Mouse (Mus musculus): ENCODE measurements around the gene Ugt1a6b. TPM values are rescaled to one million over a fixed set of nuclear protein-coding genes. Genes with fewer than 3 reads are reported as not detected.

Gene Ugt1a6b
- total RNA-seq, 1 experiment: 0.13 TPM

DNA sequence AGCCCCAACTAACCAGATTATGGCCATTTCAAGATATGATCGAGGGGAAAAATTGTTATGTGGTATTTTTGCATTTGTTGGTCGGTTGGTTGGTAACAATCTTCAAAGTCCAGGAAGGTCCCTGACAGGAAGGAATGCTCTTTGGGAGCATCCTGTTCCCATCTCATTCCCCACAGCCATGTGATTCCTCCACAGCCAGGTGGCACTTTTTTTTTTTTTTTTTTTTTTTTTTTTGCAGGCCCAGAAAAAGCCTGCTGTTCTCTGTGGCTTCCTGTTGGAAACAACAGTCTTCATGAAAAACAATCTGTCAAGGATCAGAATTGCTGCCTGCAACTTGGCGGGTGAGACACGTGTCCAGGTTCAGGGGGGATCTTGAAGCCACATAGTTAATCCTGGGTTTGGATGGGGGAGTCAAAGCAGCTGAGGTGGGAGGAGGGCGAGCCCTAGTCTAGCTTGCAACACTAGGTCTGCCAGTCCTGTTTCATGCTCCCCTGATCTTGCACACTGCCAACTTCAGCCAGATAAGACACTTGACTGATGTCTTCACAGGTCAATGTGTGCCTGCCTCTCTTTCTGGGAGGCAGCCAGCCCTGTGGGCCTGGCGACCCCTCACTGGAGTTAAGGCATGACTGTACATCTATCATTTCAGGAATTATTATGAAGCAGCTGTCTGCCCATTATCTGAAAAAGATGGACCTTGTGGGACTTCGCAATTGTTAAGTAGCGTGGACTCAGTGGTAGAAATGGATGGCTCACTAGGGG is 156.0 kb downstream of the Ugt1a6b start:
- Histone ChIP-seq H3K36me3 (ENCODE audit: control insufficient read depth, insufficient read depth, low read length, poor library complexity, severe bottlenecking) (peaks cover 19% of the 10 kb centered on the region), H3K4me1 (ENCODE audit: control insufficient read depth in 2 of 2, insufficient read depth in 2 of 2, low read length in 2 of 2, poor library complexity in 1 of 2) (peaks cover 3 to 4% of the 10 kb centered on the region in 2 experiments; a peak in 2 of 4 replicates), H3K27ac (ENCODE audit: insufficient read depth, low read depth, low read length, poor library complexity, severe bottlenecking) (no peak overlapping the region), H3K9me3 (ENCODE audit: control insufficient read depth, insufficient read depth, low read depth, low read length) (no peaks in the 10 kb centered on the region), H3K9ac (ENCODE audit: insufficient read depth, low read depth, low read length, poor library complexity, severe bottlenecking) (no peak overlapping the region), H3K4me3 (ENCODE audit: insufficient read depth in 1 of 2, low read depth in 1 of 2, low read length in 2 of 2, poor library complexity in 1 of 2, severe bottlenecking in 1 of 2) (no peak overlapping the region)
- TF ChIP-seq HCFC1 (IDR thresholded peaks at IDR 0.05; ENCODE audit: borderline replicate concordance, insufficient read depth, low read length): no peak
- TF ChIP-seq ZNF384 (IDR thresholded peaks at IDR 0.05; ENCODE audit: low read depth, low read length): peak; percentile 96
- TF ChIP-seq MAFK (IDR thresholded peaks at IDR 0.05; ENCODE audit: insufficient read depth, low read depth, low read length): no peak
- in situ Hi-C loops (cut with MboI; ENCODE audit: low sequenced_read_pairs in 2 of 2, unreplicated experiment in 2 of 2): no loop called here
- no peak for DNase-seq (ENCODE audit: low read depth, low spot score)

DNA sequence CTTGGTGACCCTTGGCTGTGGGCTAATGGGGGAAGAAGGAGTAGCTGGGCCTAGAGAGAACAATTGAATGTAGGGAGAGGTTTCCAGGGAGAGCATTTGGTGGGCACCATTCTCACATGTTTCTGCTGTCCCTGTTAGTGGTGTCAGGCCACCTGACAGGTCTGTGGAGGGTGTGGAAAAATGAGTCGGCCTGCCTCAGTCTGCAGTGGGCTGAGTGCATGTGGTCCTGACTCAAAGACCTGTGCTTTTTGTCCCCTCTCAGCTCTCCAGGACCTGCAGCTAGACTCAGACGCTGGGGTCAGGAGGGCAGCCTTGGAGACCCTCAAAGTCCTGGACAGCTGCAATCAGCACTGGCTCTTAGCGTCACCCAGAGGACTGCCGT is 156.6 kb downstream of the Ugt1a6b start:
- Histone ChIP-seq H3K27ac (ENCODE audit: insufficient read depth, low read depth, low read length, poor library complexity, severe bottlenecking) (no peak overlapping the region), H3K36me3 (ENCODE audit: control insufficient read depth, insufficient read depth, low read length, poor library complexity, severe bottlenecking) (peaks cover 24% of the 10 kb centered on the region), H3K9me3 (ENCODE audit: control insufficient read depth, insufficient read depth, low read depth, low read length) (no peaks in the 10 kb centered on the region), H3K4me3 (ENCODE audit: insufficient read depth in 1 of 2, low read depth in 1 of 2, low read length in 2 of 2, poor library complexity in 1 of 2, severe bottlenecking in 1 of 2) (no peak overlapping the region), H3K9ac (ENCODE audit: insufficient read depth, low read depth, low read length, poor library complexity, severe bottlenecking) (no peak overlapping the region), H3K4me1 (ENCODE audit: control insufficient read depth in 2 of 2, insufficient read depth in 2 of 2, low read length in 2 of 2, poor library complexity in 1 of 2) (peaks cover 3 to 4% of the 10 kb centered on the region in 2 experiments; a peak in 2 of 4 replicates)
- TF ChIP-seq CHD2 (IDR thresholded peaks at IDR 0.05; ENCODE audit: low read depth, low read length) (no peak), MAFK (IDR thresholded peaks at IDR 0.05; ENCODE audit: insufficient read depth, low read depth, low read length) (no peak), ZC3H11A (IDR thresholded peaks at IDR 0.05; ENCODE audit: borderline replicate concordance, low read depth, low read length) (no peak), ZNF384 (IDR thresholded peaks at IDR 0.05; ENCODE audit: low read depth, low read length) (no peak), HCFC1 (IDR thresholded peaks at IDR 0.05; ENCODE audit: borderline replicate concordance, insufficient read depth, low read length) (no peak)
- in situ Hi-C loops (cut with MboI; ENCODE audit: low sequenced_read_pairs in 2 of 2, unreplicated experiment in 2 of 2): no loop called here
- DNase-seq (ENCODE audit: low read depth, low spot score): no peak

DNA sequence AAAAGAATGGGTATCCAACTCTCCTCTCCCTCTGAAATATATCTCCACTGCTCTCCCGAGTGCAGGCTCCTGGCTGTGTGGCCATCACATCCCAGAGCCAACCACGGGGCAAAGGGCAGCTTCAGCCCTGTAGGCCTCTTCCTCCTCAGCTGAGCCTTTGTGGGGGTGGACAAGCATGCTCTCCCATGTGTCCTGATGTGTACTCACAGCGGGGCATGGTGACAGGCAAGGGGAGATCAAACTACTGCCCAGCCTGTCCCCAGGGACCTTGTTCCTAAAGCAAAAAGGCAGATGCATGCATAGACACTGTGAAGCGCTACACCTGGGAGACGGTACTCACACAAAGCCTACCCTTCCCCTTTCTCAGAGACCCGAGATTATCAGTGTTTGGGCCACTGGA is 157.1 kb downstream of the Ugt1a6b start:
- in situ Hi-C loops (cut with MboI; ENCODE audit: low sequenced_read_pairs in 2 of 2, unreplicated experiment in 2 of 2): no loop called here
- Histone ChIP-seq H3K4me1 (ENCODE audit: control insufficient read depth in 2 of 2, insufficient read depth in 2 of 2, low read length in 2 of 2, poor library complexity in 1 of 2) (peaks cover 3 to 4% of the 10 kb centered on the region in 2 experiments; a peak in 2 of 4 replicates), H3K27ac (ENCODE audit: insufficient read depth, low read depth, low read length, poor library complexity, severe bottlenecking) (no peak overlapping the region; the same call in 1 of the 2 replicates), H3K4me3 (ENCODE audit: insufficient read depth in 1 of 2, low read depth in 1 of 2, low read length in 2 of 2, poor library complexity in 1 of 2, severe bottlenecking in 1 of 2) (no peak overlapping the region), H3K9me3 (ENCODE audit: control insufficient read depth, insufficient read depth, low read depth, low read length) (no peaks in the 10 kb centered on the region), H3K36me3 (ENCODE audit: control insufficient read depth, insufficient read depth, low read length, poor library complexity, severe bottlenecking) (peaks cover 29% of the 10 kb centered on the region), H3K9ac (ENCODE audit: insufficient read depth, low read depth, low read length, poor library complexity, severe bottlenecking) (no peak overlapping the region)
- no peak for DNase-seq (ENCODE audit: low read depth, low spot score)
- TF ChIP-seq MAFK (IDR thresholded peaks at IDR 0.05; ENCODE audit: insufficient read depth, low read depth, low read length): no peak
- no peak for TF ChIP-seq ZNF384 (IDR thresholded peaks at IDR 0.05; ENCODE audit: low read depth, low read length)
- no peak for TF ChIP-seq ZC3H11A (IDR thresholded peaks at IDR 0.05; ENCODE audit: borderline replicate concordance, low read depth, low read length)
- TF ChIP-seq HCFC1 (IDR thresholded peaks at IDR 0.05; ENCODE audit: borderline replicate concordance, insufficient read depth, low read length): no peak
- no peak for TF ChIP-seq CHD2 (IDR thresholded peaks at IDR 0.05; ENCODE audit: low read depth, low read length)

DNA sequence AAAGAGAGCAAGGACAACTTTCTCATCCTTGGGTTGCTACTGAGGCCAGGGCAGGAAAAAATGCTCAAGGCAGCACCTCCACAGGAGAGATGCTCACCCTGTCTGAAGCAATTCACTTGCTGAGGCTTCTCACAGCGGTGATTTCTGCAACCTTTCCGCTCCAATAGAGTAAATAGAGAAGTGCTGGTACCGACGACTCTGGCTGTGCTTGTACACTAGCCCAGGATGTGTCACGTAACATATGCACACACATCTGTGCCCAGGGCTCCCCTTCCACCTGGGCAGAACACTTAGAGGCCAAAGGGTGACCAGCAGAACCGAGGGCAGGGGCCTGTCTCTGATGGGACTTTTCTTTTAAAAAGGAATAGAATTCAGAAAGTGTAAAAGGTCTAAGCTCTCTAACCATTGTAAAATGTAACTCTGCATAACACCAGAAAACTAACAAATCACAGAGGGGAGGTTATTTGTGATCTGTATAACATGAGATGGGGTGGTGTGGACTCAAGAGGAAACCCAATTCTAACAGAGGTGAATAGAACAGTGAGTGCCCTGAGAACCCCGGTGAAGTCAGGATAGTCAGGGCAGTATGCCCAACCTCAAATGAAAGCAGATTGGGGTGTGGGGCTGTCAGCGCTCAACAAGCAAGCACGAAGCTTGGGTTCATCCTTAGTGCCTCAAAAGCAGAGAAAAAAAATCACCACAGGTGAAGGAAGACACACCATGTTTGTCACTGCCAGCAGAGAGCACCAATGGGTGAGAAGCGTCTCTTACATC is 157.7 kb downstream of the Ugt1a6b start:
- Histone ChIP-seq H3K9ac (ENCODE audit: insufficient read depth, low read depth, low read length, poor library complexity, severe bottlenecking) (no peak overlapping the region), H3K27ac (ENCODE audit: insufficient read depth, low read depth, low read length, poor library complexity, severe bottlenecking) (no peak overlapping the region), H3K4me3 (ENCODE audit: insufficient read depth in 1 of 2, low read depth in 1 of 2, low read length in 2 of 2, poor library complexity in 1 of 2, severe bottlenecking in 1 of 2) (no peak overlapping the region), H3K9me3 (ENCODE audit: control insufficient read depth, insufficient read depth, low read depth, low read length) (no peaks in the 10 kb centered on the region), H3K36me3 (ENCODE audit: control insufficient read depth, insufficient read depth, low read length, poor library complexity, severe bottlenecking) (peaks cover 36% of the 10 kb centered on the region), H3K4me1 (ENCODE audit: control insufficient read depth in 2 of 2, insufficient read depth in 2 of 2, low read length in 2 of 2, poor library complexity in 1 of 2) (peaks cover 3 to 4% of the 10 kb centered on the region in 2 experiments; a peak in 2 of 4 replicates)
- in situ Hi-C loops (cut with MboI; ENCODE audit: low sequenced_read_pairs in 2 of 2, unreplicated experiment in 2 of 2): no loop called here
- DNase-seq (ENCODE audit: low read depth, low spot score): no peak
- no peak for TF ChIP-seq CHD2 (IDR thresholded peaks at IDR 0.05; ENCODE audit: low read depth, low read length)
- no peak for TF ChIP-seq ZNF384 (IDR thresholded peaks at IDR 0.05; ENCODE audit: low read depth, low read length)
- TF ChIP-seq HCFC1 (IDR thresholded peaks at IDR 0.05; ENCODE audit: borderline replicate concordance, insufficient read depth, low read length): no peak
- no peak for TF ChIP-seq MAFK (IDR thresholded peaks at IDR 0.05; ENCODE audit: insufficient read depth, low read depth, low read length)
- no peak for TF ChIP-seq ZC3H11A (IDR thresholded peaks at IDR 0.05; ENCODE audit: borderline replicate concordance, low read depth, low read length)
